9 mouse cellular contexts compared by ENCODE assay signal in genomic region chr14:54609962-54610361, GRCm38 (mm10). TPM values are rescaled to one million over a fixed set of nuclear protein-coding genes. Genes with fewer than 3 reads are reported as not detected.
A peak's percentile ranks its signal among the peaks of the same experiment; 100 is the strongest.
DNase-seq lines count a peak whose midpoint lies in the region; ATAC-seq and TF ChIP-seq lines count a peak whose summit lies in the region.
"Had no signal": no experiment of that assay in that cellular context is flagged by ENCODE, and none has a peak within 500 bp of the region (broad histone marks: within the 10 kb centered on the region; RNA-seq: fewer than 3 reads in every experiment).

No protein-coding gene starts in this region.

- H3K27me3 ChIP-seq in kidney, embryonic 16.5 days (ENCODE audit: insufficient read depth, low read length): no peaks in the 10 kb centered on the region
- H3K27me3 ChIP-seq: heart, embryonic 15.5 days had no signal

- H3K9me3 ChIP-seq in kidney, embryonic 16.5 days (ENCODE audit: low read length): no peaks in the 10 kb centered on the region
- H3K9me3 ChIP-seq: heart, embryonic 15.5 days had no signal

- ATAC-seq in kidney, embryonic 16.5 days (ENCODE audit: low FRiP score, low TSS enrichment): no peak

- peaks cover 4% of the 10 kb centered on the region for H3K4me1 ChIP-seq in kidney, embryonic 16.5 days (ENCODE audit: insufficient read depth, low read length)
- H3K4me1 ChIP-seq in olfactory bulb, adult 2 months (ENCODE audit: control insufficient read depth, insufficient read depth, low read length): peaks cover 6% of the 10 kb centered on the region

- peak; percentile 26 for DNase-seq in kidney, postnatal 10 days
- DNase-seq in ES-CJ7 (ENCODE audit: low read depth, low spot score): peak; percentile 80
- peak; percentile 45 for DNase-seq in brain, adult 2 months (ENCODE audit: low read depth, low spot score)
- no peak for DNase-seq in right cerebral cortex, adult 2 months (ENCODE audit: low spot score in 2 of 2)
- DNase-seq in frontal cortex, postnatal 10 days (ENCODE audit: low spot score in 2 of 2): no peak

- no peak overlapping the region for H3K4me3 ChIP-seq in kidney, embryonic 16.5 days (ENCODE audit: low read length)
- H3K4me3 ChIP-seq in olfactory bulb, adult 2 months (ENCODE audit: insufficient read depth, low read depth, low read length): no peak overlapping the region
- H3K4me3 ChIP-seq: heart, embryonic 15.5 days had no signal

- no peak overlapping the region for H3K9ac ChIP-seq in kidney, embryonic 16.5 days (replicated peaks; ENCODE audit: low read length)
- H3K9ac ChIP-seq: heart, embryonic 15.5 days had no signal

- TF ChIP-seq POLR2A in olfactory bulb, adult 2 months (IDR thresholded peaks at IDR 0.05; ENCODE audit: insufficient read depth, low read depth, low read length): no peak

- 80% methylated on average over 4 of the region's 4 CpGs for WGBS in kidney, embryonic 16.5 days
- 58% methylated on average over 4 of the region's 4 CpGs for WGBS in olfactory bulb, adult 2 months

- H3K4me2 ChIP-seq in kidney, embryonic 16.5 days (replicated peaks; ENCODE audit: low read depth, low read length): no peak overlapping the region
- H3K4me2 ChIP-seq: heart, embryonic 15.5 days had no signal

- peaks cover 21% of the 10 kb centered on the region for H3K36me3 ChIP-seq in kidney, embryonic 16.5 days (ENCODE audit: insufficient read depth, low read length)

- no peak for TF ChIP-seq CTCF in olfactory bulb, adult 2 months (IDR thresholded peaks at IDR 0.05; ENCODE audit: insufficient read depth, low read depth, low read length)

- no peak overlapping the region for H3K27ac ChIP-seq in kidney, embryonic 16.5 days (ENCODE audit: low read length)
- H3K27ac ChIP-seq in olfactory bulb, adult 2 months (ENCODE audit: insufficient read depth, low read depth, low read length): 0 out of 2 replicates have a peak overlapping the region, but pooled peaks have one; percentile 26
- H3K27ac ChIP-seq: heart, embryonic 15.5 days had no signal

RNA-seq across cellular contexts. Expression of gene 4931414P19Rik, which starts 4.2 kb away (rescaled TPM):
- 11.2 and 14.2 TPM in 2 replicates for polyA plus RNA-seq in kidney, embryonic 16.5 days (2015; fragmentation: Nextera tagmentation; extraction: Ambion mirVana)
- polyA plus RNA-seq in olfactory bulb, adult 2 months (2012; ENCODE audit: insufficient read depth, insufficient read length, low replicate concordance, missing spikeins): not detected in 2 replicates

RNA-seq across cellular contexts. Expression of gene Psmb5, which starts 7.9 kb away (rescaled TPM):
- polyA plus RNA-seq in kidney, embryonic 16.5 days (2015; fragmentation: Nextera tagmentation; extraction: Ambion mirVana): 453 and 471 TPM in 2 replicates
- not detected in 2 replicates for polyA plus RNA-seq in olfactory bulb, adult 2 months (2012; ENCODE audit: insufficient read depth, insufficient read length, low replicate concordance, missing spikeins)

RNA-seq across cellular contexts. Expression of gene Psmb11, which starts 11.3 kb away (rescaled TPM):
- 0.07 TPM in 1 of 2 replicates, not detected in the other for polyA plus RNA-seq in kidney, embryonic 16.5 days (2015; fragmentation: Nextera tagmentation; extraction: Ambion mirVana)
- not detected in 2 replicates for polyA plus RNA-seq in olfactory bulb, adult 2 months (2012; ENCODE audit: insufficient read depth, insufficient read length, low replicate concordance, missing spikeins)

RNA-seq across cellular contexts. Expression of gene Gm17606, which starts 30.8 kb away (rescaled TPM):
- polyA plus RNA-seq in kidney, embryonic 16.5 days (2015; fragmentation: Nextera tagmentation; extraction: Ambion mirVana): not detected in 2 replicates
- polyA plus RNA-seq in olfactory bulb, adult 2 months (2012; ENCODE audit: insufficient read depth, insufficient read length, low replicate concordance, missing spikeins): not detected in 2 replicates
- polyA plus RNA-seq: heart, embryonic 15.5 days; limb, embryonic 14.5 days had no signal

RNA-seq across cellular contexts. Expression of gene Cdh24, which starts 31.2 kb away (rescaled TPM):
- polyA plus RNA-seq in kidney, embryonic 16.5 days (2015; fragmentation: Nextera tagmentation; extraction: Ambion mirVana): 3.4 TPM in 2 replicates
- not detected in 2 replicates for polyA plus RNA-seq in olfactory bulb, adult 2 months (2012; ENCODE audit: insufficient read depth, insufficient read length, low replicate concordance, missing spikeins)

Comparison
In these comparisons a context has a peak if more than half of its experiments do, and no peak if none do; other contexts are left out.
1. DNase-seq: peak in kidney, postnatal 10 days (single experiment), ES-CJ7 (single experiment) and brain, adult 2 months (single experiment); none in right cerebral cortex, adult 2 months (0 of 2) and frontal cortex, postnatal 10 days (0 of 2).
2. RNA of gene 4931414P19Rik, which starts 4.2 kb away (polyA plus RNA-seq): 11.2 to 14.2 TPM in kidney, embryonic 16.5 days; not detected in olfactory bulb, adult 2 months; every median in the first group is over 10 times any median in the second.
3. RNA of gene Psmb5, which starts 7.9 kb away (polyA plus RNA-seq): 453 to 471 TPM in kidney, embryonic 16.5 days; not detected in olfactory bulb, adult 2 months; every median in the first group is over 100 times any median in the second.